Mouse (Mus musculus): ENCODE data around the gene Zfp773. TPM values are rescaled to one million over a fixed set of nuclear protein-coding genes. Genes with fewer than 3 reads are reported as not detected.

Gene Zfp773
- polyA plus RNA-seq, 1 experiment from 2014 or later: 3.6 TPM

Other genes with a start within 250 kb of the Zfp773 start
- not detected in 2 replicates for gene Aurkc, start 141.5 kb downstream of the Zfp773 start, polyA plus RNA-seq (2016; fragmentation: Nextera tagmentation; extraction: Ambion mirVana)
- gene Zfp954, start 15.3 kb downstream of the Zfp773 start, polyA plus RNA-seq (2016; fragmentation: Nextera tagmentation; extraction: Ambion mirVana): 12.2 and 15.5 TPM in 2 replicates
- gene Zfp418, start 34.6 kb upstream of the Zfp773 start, polyA plus RNA-seq (2016; fragmentation: Nextera tagmentation; extraction: Ambion mirVana): 3.0 and 3.3 TPM in 2 replicates
- gene Zfp772, start 73.2 kb upstream of the Zfp773 start, polyA plus RNA-seq (2016; fragmentation: Nextera tagmentation; extraction: Ambion mirVana): 9.6 and 10.2 TPM in 2 replicates
- gene Vmn2r29, start 110.6 kb upstream of the Zfp773 start, polyA plus RNA-seq (2016; fragmentation: Nextera tagmentation; extraction: Ambion mirVana): 0.75 and 1.9 TPM in 2 replicates
- gene Gm45844, start 141.5 kb upstream of the Zfp773 start, polyA plus RNA-seq (2016; fragmentation: Nextera tagmentation; extraction: Ambion mirVana): 5.5 and 5.6 TPM in 2 replicates
- 51.7 and 51.9 TPM in 2 replicates for gene Clcn4, start 164.1 kb upstream of the Zfp773 start, polyA plus RNA-seq (2016; fragmentation: Nextera tagmentation; extraction: Ambion mirVana)
- gene Vmn2r30, start 200.9 kb upstream of the Zfp773 start, polyA plus RNA-seq (2016; fragmentation: Nextera tagmentation; extraction: Ambion mirVana): not detected in 2 replicates
- gene Gm45783, start 237.8 kb upstream of the Zfp773 start, polyA plus RNA-seq (2016; fragmentation: Nextera tagmentation; extraction: Ambion mirVana): not detected in 2 replicates

Data from embryonic facial prominence, embryonic 12.5 days (tissue).